Comparison of ENCODE assay signal across 17 mouse cellular contexts in genomic region chr16:44029273-44029672, GRCm38 (mm10). TPM values are rescaled to one million over a fixed set of nuclear protein-coding genes. Genes with fewer than 3 reads are reported as not detected.
DNase-seq lines count a peak whose midpoint lies in the region; ATAC-seq and TF ChIP-seq lines count a peak whose summit lies in the region.
"Had no signal": no experiment of that assay in that cellular context is flagged by ENCODE, and none has a peak within 500 bp of the region (broad histone marks: within the 10 kb centered on the region; RNA-seq: fewer than 3 reads in every experiment).

No protein-coding gene starts in this region.

- no peak overlapping the region for H3K27ac ChIP-seq in intestine, embryonic 14.5 days (ENCODE audit: low read depth)
- no peak overlapping the region for H3K27ac ChIP-seq in intestine, embryonic 15.5 days
- no peak overlapping the region for H3K27ac ChIP-seq in MEL (ENCODE audit: control insufficient read depth, low read depth, low read length)
- H3K27ac ChIP-seq in gastrocnemius, adult 2 months = no peak overlapping the region
- H3K27ac ChIP-seq: embryonic facial prominence, embryonic 15.5 days; forebrain, embryonic 15.5 days; hindbrain, embryonic 15.5 days had no signal

- no peak for TF ChIP-seq POLR2A in MEL (IDR thresholded peaks at IDR 0.05; ENCODE audit: control insufficient read depth in 1 of 2, insufficient read depth in 1 of 2, low read depth in 1 of 2, low read length in 2 of 2, poor library complexity in 1 of 2)

- WGBS in intestine, embryonic 14.5 days = 53% methylated on average over 2 of the region's 2 CpGs
- WGBS in intestine, embryonic 15.5 days = 51% methylated on average over 2 of the region's 2 CpGs

- no peak for ATAC-seq in intestine, embryonic 14.5 days (replicated peaks; ENCODE audit: low FRiP score, low TSS enrichment, low read depth)
- ATAC-seq in intestine, embryonic 15.5 days = no peak
- ATAC-seq: forebrain, embryonic 15.5 days had no signal

- TF ChIP-seq CTCF in MEL (IDR thresholded peaks at IDR 0.05 in 2 of 3, conservative IDR thresholded peaks at IDR 0.05 in 1 of 3; ENCODE audit: control insufficient read depth in 1 of 3, insufficient read depth in 1 of 3, low read depth in 2 of 3, low read length in 3 of 3, poor library complexity in 1 of 3, severe bottlenecking in 1 of 3) = no peak
- TF ChIP-seq CTCF in gastrocnemius, adult 2 months (IDR thresholded peaks at IDR 0.05) = no peak

- intact Hi-C loops in gastrocnemius, adult 2 months (cut with DNase I) = no loop called here

- H3K4me3 ChIP-seq in intestine, embryonic 14.5 days (ENCODE audit: low read depth, low read length) = no peak overlapping the region
- no peak overlapping the region for H3K4me3 ChIP-seq in intestine, embryonic 15.5 days (replicated peaks)
- no peak overlapping the region for H3K4me3 ChIP-seq in MEL (ENCODE audit: control insufficient read depth in 1 of 2, insufficient read depth in 1 of 2, low read depth in 2 of 2, low read length in 2 of 2)
- peak overlapping the region; percentile 38 for H3K4me3 ChIP-seq in megakaryocyte, embryonic 14.5 days (replicated peaks)
- no peak overlapping the region for H3K4me3 ChIP-seq in gastrocnemius, adult 2 months
- H3K4me3 ChIP-seq: embryonic facial prominence, embryonic 15.5 days; erythroblast, embryonic 14.5 days; forebrain, embryonic 15.5 days; heart, embryonic 12.5 days; hindbrain, embryonic 15.5 days had no signal

- TF ChIP-seq RAD21 in MEL (IDR thresholded peaks at IDR 0.05; ENCODE audit: low read depth, low read length) = no peak

- H3K9ac ChIP-seq in intestine, embryonic 14.5 days (ENCODE audit: low read length) = no peak overlapping the region
- no peak overlapping the region for H3K9ac ChIP-seq in intestine, embryonic 15.5 days
- H3K9ac ChIP-seq in MEL (ENCODE audit: control insufficient read depth, low read depth, low read length, poor library complexity, severe bottlenecking) = no peak overlapping the region
- H3K9ac ChIP-seq: embryonic facial prominence, embryonic 15.5 days; forebrain, embryonic 15.5 days; heart, embryonic 12.5 days; hindbrain, embryonic 15.5 days had no signal

- DNase-seq in intestine, embryonic 14.5 days (ENCODE audit: low spot score) = peak; percentile 3
- DNase-seq in 416B (ENCODE audit: low read depth) (peak; percentile 82), MEL (ENCODE audit: low read depth, low spot score) (peak; percentile 37)
- DNase-seq in gastrocnemius, adult 2 months = no peak
- no peak for DNase-seq in adrenal gland, adult 8-10 months
- DNase-seq: adrenal gland, postnatal 25 days; cerebellum, adult 2 months; cerebellum, postnatal 10 days; embryo, embryonic 11 days; gastrocnemius, postnatal 10 days had no signal

- H3K4me2 ChIP-seq in intestine, embryonic 14.5 days (ENCODE audit: low read length) = no peak overlapping the region
- H3K4me2 ChIP-seq in intestine, embryonic 15.5 days (replicated peaks) = no peak overlapping the region
- H3K4me2 ChIP-seq: embryonic facial prominence, embryonic 15.5 days; forebrain, embryonic 15.5 days; heart, embryonic 12.5 days; hindbrain, embryonic 15.5 days had no signal

- H3K79me2 ChIP-seq in MEL (ENCODE audit: control insufficient read depth, insufficient read depth, low read length, poor library complexity) = no peaks in the 10 kb centered on the region

- H3K36me3 ChIP-seq in intestine, embryonic 14.5 days (ENCODE audit: control insufficient read depth, insufficient read depth, low read length) = no peaks in the 10 kb centered on the region
- H3K36me3 ChIP-seq in intestine, embryonic 15.5 days = no peaks in the 10 kb centered on the region
- H3K36me3 ChIP-seq in MEL (ENCODE audit: control insufficient read depth in 1 of 2, insufficient read depth in 2 of 2, low read length in 2 of 2) = peaks cover 0 to 19% of the 10 kb centered on the region in 2 experiments; a peak in 2 of 4 replicates
- H3K36me3 ChIP-seq in megakaryocyte, embryonic 14.5 days (replicated peaks; ENCODE audit: low read length) = peaks cover 2% of the 10 kb centered on the region
- H3K36me3 ChIP-seq: embryonic facial prominence, embryonic 15.5 days; forebrain, embryonic 15.5 days; heart, embryonic 12.5 days; hindbrain, embryonic 15.5 days had no signal

- no peaks in the 10 kb centered on the region for H3K9me3 ChIP-seq in intestine, embryonic 14.5 days (ENCODE audit: control insufficient read depth, low read length)
- no peaks in the 10 kb centered on the region for H3K9me3 ChIP-seq in intestine, embryonic 15.5 days
- H3K9me3 ChIP-seq in MEL (replicated peaks; ENCODE audit: insufficient read depth, low read length) = no peaks in the 10 kb centered on the region
- H3K9me3 ChIP-seq in megakaryocyte, embryonic 14.5 days = no peaks in the 10 kb centered on the region
- H3K9me3 ChIP-seq: embryonic facial prominence, embryonic 15.5 days; forebrain, embryonic 15.5 days; heart, embryonic 12.5 days; hindbrain, embryonic 15.5 days had no signal

- H3K4me1 ChIP-seq in intestine, embryonic 14.5 days (replicated peaks; ENCODE audit: control insufficient read depth, insufficient read depth, low read length) = peaks cover 7% of the 10 kb centered on the region; the same call in 1 of the 2 replicates
- no peaks in the 10 kb centered on the region for H3K4me1 ChIP-seq in intestine, embryonic 15.5 days (replicated peaks)
- peaks cover 0 to 6% of the 10 kb centered on the region in 2 experiments; a peak in 2 of 4 replicates for H3K4me1 ChIP-seq in MEL (ENCODE audit: control insufficient read depth in 1 of 2, insufficient read depth in 2 of 2, low read length in 2 of 2)
- peaks cover 65% of the 10 kb centered on the region for H3K4me1 ChIP-seq in megakaryocyte, embryonic 14.5 days
- H3K4me1 ChIP-seq: forebrain, embryonic 15.5 days; heart, embryonic 12.5 days; hindbrain, embryonic 15.5 days had no signal

- TF ChIP-seq EP300 in MEL (IDR thresholded peaks at IDR 0.05; ENCODE audit: low read depth in 1 of 2, low read length in 2 of 2) = peak; percentile 46 to 49; a peak in 1 of 4 replicates

- no peaks in the 10 kb centered on the region for H3K27me3 ChIP-seq in intestine, embryonic 14.5 days (replicated peaks; ENCODE audit: control insufficient read depth, insufficient read depth, low read length)
- H3K27me3 ChIP-seq in intestine, embryonic 15.5 days (replicated peaks) = no peaks in the 10 kb centered on the region
- H3K27me3 ChIP-seq in MEL (ENCODE audit: control insufficient read depth in 1 of 2, insufficient read depth in 2 of 2, low read length in 2 of 2) = no peaks in the 10 kb centered on the region
- H3K27me3 ChIP-seq in megakaryocyte, embryonic 14.5 days (replicated peaks) = no peaks in the 10 kb centered on the region
- H3K27me3 ChIP-seq: embryonic facial prominence, embryonic 15.5 days; forebrain, embryonic 15.5 days; heart, embryonic 12.5 days; hindbrain, embryonic 15.5 days had no signal

TF ChIP-seq in MEL, 35 proteins besides CTCF, POLR2A, EP300 and RAD21:
- TF ChIP-seq UBTF (IDR thresholded peaks at IDR 0.05; ENCODE audit: borderline replicate concordance, insufficient read depth, low read depth, low read length) = no peak
- TF ChIP-seq GATA1 (IDR thresholded peaks at IDR 0.05; ENCODE audit: low read depth, low read length) = peak; percentile 80
- no peak for TF ChIP-seq NRF1 (IDR thresholded peaks at IDR 0.05; ENCODE audit: insufficient read depth, low read depth, low read length, poor library complexity, severe bottlenecking)
- TF ChIP-seq NELFE (IDR thresholded peaks at IDR 0.05; ENCODE audit: low read depth, low read length) = no peak
- no peak for TF ChIP-seq JUND (IDR thresholded peaks at IDR 0.05; ENCODE audit: low read depth, low read length)
- peak; percentile 80 for TF ChIP-seq RCOR1 (IDR thresholded peaks at IDR 0.05; ENCODE audit: low read depth, low read length)
- TF ChIP-seq ETS1 (IDR thresholded peaks at IDR 0.05; ENCODE audit: low read depth, low read length) = peak; percentile 82
- no peak for TF ChIP-seq MYB (IDR thresholded peaks at IDR 0.05; ENCODE audit: low read depth, low read length)

RNA-seq across cellular contexts. Expression of gene Gramd1c, which starts 33.9 kb away (rescaled TPM):
- polyA plus RNA-seq in intestine, embryonic 14.5 days (2014; fragmentation: Nextera tagmentation; extraction: Ambion mirVana) = 7.0 and 7.2 TPM in 2 replicates
- polyA plus RNA-seq in intestine, embryonic 15.5 days (2015; fragmentation: Nextera tagmentation; extraction: Ambion mirVana) = 6.8 and 8.4 TPM in 2 replicates
- 1.5 TPM in 2 replicates for total RNA-seq in MEL (2012; rRNA removed)
- polyA plus RNA-seq in MEL (2012; ENCODE audit: insufficient read depth in 1 of 2, insufficient read length in 2 of 2, low read depth in 1 of 2, low replicate concordance in 2 of 2, missing spikeins in 1 of 2) = 1 to 10 TPM in 1 of 2 experiments, not detected in 1; 2.7 TPM
- polyA plus RNA-seq in megakaryocyte, embryonic 14.5 days (2012; ENCODE audit: insufficient read depth, low replicate concordance) = 1.5 TPM in 1 of 2 replicates, not detected in the other
- total RNA-seq in gastrocnemius, adult 2 months (2021) = under 1 TPM; 0.18 to 0.42 TPM
- 1 to 10 TPM in 3 of 4 experiments, under 1 TPM in 1; 0.52 to 1.7 (median 1.3) TPM for total RNA-seq in adrenal gland, adult 8-10 months (2022)
- polyA plus RNA-seq: erythroblast, embryonic 14.5 days had no signal

RNA-seq across cellular contexts. Expression of gene Zdhhc23, which starts 49.7 kb away (rescaled TPM):
- 2.4 and 2.7 TPM in 2 replicates for polyA plus RNA-seq in intestine, embryonic 14.5 days (2014; fragmentation: Nextera tagmentation; extraction: Ambion mirVana)
- 2.1 and 2.7 TPM in 2 replicates for polyA plus RNA-seq in intestine, embryonic 15.5 days (2015; fragmentation: Nextera tagmentation; extraction: Ambion mirVana)
- 3.8 and 4.0 TPM in 2 replicates for total RNA-seq in MEL (2012; rRNA removed)
- 10 to 100 TPM in 1 of 2 experiments, 1 to 10 TPM in 1; 7.8 to 53.3 TPM for polyA plus RNA-seq in MEL (2012; ENCODE audit: insufficient read depth in 1 of 2, insufficient read length in 2 of 2, low read depth in 1 of 2, low replicate concordance in 2 of 2, missing spikeins in 1 of 2)
- 0.12 TPM in 1 of 2 replicates, not detected in the other for polyA plus RNA-seq in megakaryocyte, embryonic 14.5 days (2012; ENCODE audit: insufficient read depth, low replicate concordance)
- total RNA-seq in gastrocnemius, adult 2 months (2021) = 10 to 100 TPM in 1 of 2 experiments, 1 to 10 TPM in 1; 8.4 to 24.7 TPM
- under 1 TPM; 0.15 to 0.87 (median 0.62) TPM for total RNA-seq in adrenal gland, adult 8-10 months (2022)

Comparison
In these comparisons a context has a peak if more than half of its experiments do, and no peak if none do; other contexts are left out.
1. DNase-seq: peak in intestine, embryonic 14.5 days (single experiment), 416B (single experiment) and MEL (single experiment); none in gastrocnemius, adult 2 months (single experiment) and adrenal gland, adult 8-10 months (single experiment).